Comparison of ENCODE assay signal across 22 mouse cellular contexts in the genomic region with DNA sequence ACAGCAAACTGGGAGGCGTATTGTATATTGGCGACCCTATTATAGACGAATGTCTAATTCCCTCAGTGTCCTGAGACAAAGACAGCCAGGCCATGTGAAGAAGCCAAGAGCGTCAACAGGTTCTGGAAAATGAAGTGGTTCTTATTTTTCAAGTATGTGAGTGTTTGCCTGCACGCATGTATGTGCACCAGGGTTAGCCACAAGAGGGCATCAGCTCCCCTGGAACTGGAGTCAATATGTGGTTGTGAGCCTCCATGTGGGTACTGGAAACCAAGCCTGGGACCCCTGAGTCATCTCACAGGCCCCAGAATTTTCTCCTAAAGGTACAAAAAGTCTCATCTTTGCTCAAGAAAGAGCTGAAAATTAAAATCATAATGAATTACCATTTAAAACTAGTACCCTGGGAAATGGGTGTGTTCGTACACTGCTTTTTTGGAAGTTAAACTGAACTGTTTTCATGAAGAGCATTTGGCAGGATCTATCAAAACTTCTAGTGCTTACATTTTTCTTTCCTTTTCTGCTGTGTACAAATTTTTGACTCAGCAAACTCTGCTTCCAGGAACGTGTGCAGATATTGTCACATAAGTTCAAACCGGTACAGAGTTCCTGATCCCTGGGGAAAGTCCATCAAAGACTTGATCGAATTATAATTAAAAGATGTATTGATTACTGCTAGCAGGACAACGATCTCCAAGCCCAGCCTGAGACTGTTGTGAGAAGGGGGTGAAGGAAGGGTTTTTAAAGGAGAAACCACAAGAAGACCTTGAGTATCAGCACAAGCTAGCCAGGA. TPM values are rescaled to one million over a fixed set of nuclear protein-coding genes. Genes with fewer than 3 reads are reported as not detected.
DNase-seq lines count a peak whose midpoint lies in the region; ATAC-seq and TF ChIP-seq lines count a peak whose summit lies in the region.
"Had no signal": no experiment of that assay in that cellular context is flagged by ENCODE, and none has a peak within 500 bp of the region (broad histone marks: within the 10 kb centered on the region; RNA-seq: fewer than 3 reads in every experiment).

No protein-coding gene starts in this region.

- no peak for TF ChIP-seq EP300 in lung, postnatal 0 days (IDR thresholded peaks at IDR 0.05)
- no peak for TF ChIP-seq EP300 in MEL (IDR thresholded peaks at IDR 0.05; ENCODE audit: low read depth in 1 of 2, low read length in 2 of 2)

- no peaks in the 10 kb centered on the region for H3K36me3 ChIP-seq in kidney, adult 2 months (ENCODE audit: control insufficient read depth, insufficient read depth, low read length)
- no peaks in the 10 kb centered on the region for H3K36me3 ChIP-seq in kidney, embryonic 16.5 days (ENCODE audit: insufficient read depth, low read length)
- H3K36me3 ChIP-seq in lung, postnatal 0 days (ENCODE audit: insufficient read depth, low read length) = no peaks in the 10 kb centered on the region
- peaks cover 0 to 7% of the 10 kb centered on the region in 2 experiments; a peak in 2 of 4 replicates for H3K36me3 ChIP-seq in MEL (ENCODE audit: control insufficient read depth in 1 of 2, insufficient read depth in 2 of 2, low read length in 2 of 2)
- no peaks in the 10 kb centered on the region for H3K36me3 ChIP-seq in hindbrain, embryonic 13.5 days
- H3K36me3 ChIP-seq: embryonic facial prominence, embryonic 13.5 days; heart, embryonic 12.5 days; limb, embryonic 12.5 days; midbrain, embryonic 13.5 days had no signal

- peak; percentile 45 for TF ChIP-seq RAD21 in MEL (IDR thresholded peaks at IDR 0.05; ENCODE audit: low read depth, low read length)

- H3K4me1 ChIP-seq in kidney, adult 2 months (ENCODE audit: control insufficient read depth, insufficient read depth, low read length) = peaks cover 20% of the 10 kb centered on the region
- H3K4me1 ChIP-seq in kidney, embryonic 16.5 days (ENCODE audit: insufficient read depth, low read length) = peaks cover 29% of the 10 kb centered on the region
- no peaks in the 10 kb centered on the region for H3K4me1 ChIP-seq in lung, postnatal 0 days (ENCODE audit: insufficient read depth, low read depth, low read length)
- peaks cover 0 to 12% of the 10 kb centered on the region in 2 experiments; a peak in 3 of 4 replicates for H3K4me1 ChIP-seq in MEL (ENCODE audit: control insufficient read depth in 1 of 2, insufficient read depth in 2 of 2, low read length in 2 of 2)
- peaks cover 27% of the 10 kb centered on the region for H3K4me1 ChIP-seq in hindbrain, embryonic 13.5 days (replicated peaks)

- ATAC-seq in kidney, embryonic 16.5 days (ENCODE audit: low FRiP score, low TSS enrichment) = no peak
- ATAC-seq in lung, postnatal 0 days = no peak
- no peak for ATAC-seq in hindbrain, embryonic 13.5 days (ENCODE audit: low FRiP score)
- ATAC-seq: forebrain, embryonic 14.5 days; midbrain, embryonic 13.5 days; Patski had no signal

- H3K4me2 ChIP-seq in kidney, embryonic 16.5 days (replicated peaks; ENCODE audit: low read depth, low read length) = no peak overlapping the region
- H3K4me2 ChIP-seq in lung, postnatal 0 days (replicated peaks; ENCODE audit: low read depth, low read length) = no peak overlapping the region
- no peak overlapping the region for H3K4me2 ChIP-seq in hindbrain, embryonic 13.5 days
- H3K4me2 ChIP-seq: embryonic facial prominence, embryonic 13.5 days; heart, embryonic 12.5 days; limb, embryonic 12.5 days; midbrain, embryonic 13.5 days had no signal

- peaks cover 5% of the 10 kb centered on the region; the same call in 1 of the 2 replicates for H3K79me2 ChIP-seq in MEL (ENCODE audit: control insufficient read depth, insufficient read depth, low read length, poor library complexity)

- no peaks in the 10 kb centered on the region for H3K27me3 ChIP-seq in kidney, adult 2 months (replicated peaks; ENCODE audit: control insufficient read depth, insufficient read depth, low read length)
- no peaks in the 10 kb centered on the region for H3K27me3 ChIP-seq in kidney, embryonic 16.5 days (ENCODE audit: insufficient read depth, low read length)
- no peaks in the 10 kb centered on the region for H3K27me3 ChIP-seq in lung, postnatal 0 days (replicated peaks; ENCODE audit: insufficient read depth, low read length)
- H3K27me3 ChIP-seq in MEL (ENCODE audit: control insufficient read depth in 1 of 2, insufficient read depth in 2 of 2, low read length in 2 of 2) = no peaks in the 10 kb centered on the region
- H3K27me3 ChIP-seq in hindbrain, embryonic 13.5 days = 0 out of 2 replicates have a peak, but pooled peaks cover 3% of the 10 kb centered on the region
- H3K27me3 ChIP-seq: embryonic facial prominence, embryonic 13.5 days; heart, embryonic 12.5 days; limb, embryonic 12.5 days; midbrain, embryonic 13.5 days; Patski had no signal

- peak; percentile 26; the same call in 1 of the 2 replicates for TF ChIP-seq CTCF in kidney, adult 2 months (conservative IDR thresholded peaks at IDR 0.05; ENCODE audit: insufficient read depth, insufficient read length, low read depth, low read length)
- TF ChIP-seq CTCF in lung, postnatal 0 days (IDR thresholded peaks at IDR 0.05) = peak; percentile 16
- peak; percentile 43 to 57 (median 54) for TF ChIP-seq CTCF in MEL (IDR thresholded peaks at IDR 0.05 in 2 of 3, conservative IDR thresholded peaks at IDR 0.05 in 1 of 3; ENCODE audit: control insufficient read depth in 1 of 3, insufficient read depth in 1 of 3, low read depth in 2 of 3, low read length in 3 of 3, poor library complexity in 1 of 3, severe bottlenecking in 1 of 3)

- no peak overlapping the region for H3K27ac ChIP-seq in kidney, adult 2 months (ENCODE audit: insufficient read depth, low read depth, low read length)
- no peak overlapping the region for H3K27ac ChIP-seq in kidney, embryonic 16.5 days (ENCODE audit: low read length)
- no peak overlapping the region for H3K27ac ChIP-seq in lung, postnatal 0 days (ENCODE audit: low read length)
- no peak overlapping the region for H3K27ac ChIP-seq in MEL (ENCODE audit: control insufficient read depth, low read depth, low read length)
- H3K27ac ChIP-seq in hindbrain, embryonic 13.5 days = no peak overlapping the region
- H3K27ac ChIP-seq: embryonic facial prominence, embryonic 13.5 days; limb, embryonic 12.5 days; midbrain, embryonic 13.5 days had no signal

- 82% methylated on average over 10 of the region's 10 CpGs for WGBS in kidney, adult 2 months
- WGBS in kidney, embryonic 16.5 days = 83% methylated on average over 10 of the region's 10 CpGs
- 84% methylated on average over 10 of the region's 10 CpGs for WGBS in lung, postnatal 0 days
- WGBS in hindbrain, embryonic 13.5 days = 89% methylated on average over 10 of the region's 10 CpGs

- no peak for TF ChIP-seq POLR2A in kidney, adult 2 months (IDR thresholded peaks at IDR 0.05; ENCODE audit: low read depth, low read length)
- no peak for TF ChIP-seq POLR2A in MEL (IDR thresholded peaks at IDR 0.05; ENCODE audit: control insufficient read depth in 1 of 2, insufficient read depth in 1 of 2, low read depth in 1 of 2, low read length in 2 of 2, poor library complexity in 1 of 2)

- H3K9me3 ChIP-seq in kidney, embryonic 16.5 days (ENCODE audit: low read length) = no peaks in the 10 kb centered on the region
- H3K9me3 ChIP-seq in lung, postnatal 0 days (ENCODE audit: low read length) = no peaks in the 10 kb centered on the region
- H3K9me3 ChIP-seq in MEL (replicated peaks; ENCODE audit: insufficient read depth, low read length) = no peaks in the 10 kb centered on the region
- H3K9me3 ChIP-seq in hindbrain, embryonic 13.5 days = no peaks in the 10 kb centered on the region
- H3K9me3 ChIP-seq: embryonic facial prominence, embryonic 13.5 days; heart, embryonic 12.5 days; limb, embryonic 12.5 days; midbrain, embryonic 13.5 days had no signal

- no peak overlapping the region for H3K4me3 ChIP-seq in kidney, adult 2 months (ENCODE audit: insufficient read depth, low read depth, low read length)
- no peak overlapping the region for H3K4me3 ChIP-seq in kidney, embryonic 16.5 days (ENCODE audit: low read length)
- no peak overlapping the region for H3K4me3 ChIP-seq in lung, postnatal 0 days (ENCODE audit: low read depth, low read length)
- H3K4me3 ChIP-seq in MEL (ENCODE audit: control insufficient read depth in 1 of 2, insufficient read depth in 1 of 2, low read depth in 2 of 2, low read length in 2 of 2) = no peak overlapping the region
- no peak overlapping the region for H3K4me3 ChIP-seq in hindbrain, embryonic 13.5 days
- H3K4me3 ChIP-seq: embryonic facial prominence, embryonic 13.5 days; heart, embryonic 12.5 days; limb, embryonic 12.5 days; midbrain, embryonic 13.5 days had no signal

- DNase-seq in kidney, adult 2 months = no peak
- DNase-seq in lung, postnatal 0 days (ENCODE audit: low spot score) = no peak
- DNase-seq in lung, postnatal 25 days (ENCODE audit: low spot score) = no peak
- peak; percentile 56 for DNase-seq in MEL (ENCODE audit: low read depth, low spot score)
- no peak for DNase-seq in cerebellum, postnatal 36 days
- DNase-seq: adrenal gland, adult 2 months; cerebellum, adult 18-20 months; cerebellum, postnatal 14 days; gastrocnemius, postnatal 25 days; heart, adult 18-20 months; heart, postnatal 10 days; lung, postnatal 14 days; right cerebral cortex, postnatal 14 days; spleen, adult 18-20 months had no signal

- no peak overlapping the region for H3K9ac ChIP-seq in kidney, embryonic 16.5 days (replicated peaks; ENCODE audit: low read length)
- H3K9ac ChIP-seq in lung, postnatal 0 days (replicated peaks; ENCODE audit: low read depth) = no peak overlapping the region
- H3K9ac ChIP-seq in MEL (ENCODE audit: control insufficient read depth, low read depth, low read length, poor library complexity, severe bottlenecking) = no peak overlapping the region
- H3K9ac ChIP-seq in hindbrain, embryonic 13.5 days = no peak overlapping the region
- H3K9ac ChIP-seq: embryonic facial prominence, embryonic 13.5 days; heart, embryonic 12.5 days; limb, embryonic 12.5 days; midbrain, embryonic 13.5 days had no signal

RNA-seq across cellular contexts. Expression of a gene that starts 4.1 kb away (rescaled TPM):
- 334 and 342 TPM in 2 replicates for polyA plus RNA-seq in kidney, adult 2 months (2012; rRNA removed)
- polyA plus RNA-seq in kidney, embryonic 16.5 days (2015; fragmentation: Nextera tagmentation; extraction: Ambion mirVana) = 115 and 124 TPM in 2 replicates
- polyA plus RNA-seq in lung, postnatal 0 days (2015; fragmentation: Nextera tagmentation; extraction: Ambion mirVana) = 30.9 and 33.2 TPM in 2 replicates
- 27.3 and 43.0 TPM in 2 replicates for total RNA-seq in MEL (2012; rRNA removed)
- polyA plus RNA-seq in MEL (2012; ENCODE audit: insufficient read depth in 1 of 2, insufficient read length in 2 of 2, low read depth in 1 of 2, low replicate concordance in 2 of 2, missing spikeins in 1 of 2) = 10 to 100 TPM in 1 of 2 experiments, not detected in 1; 76.4 TPM
- 26.0 and 28.2 TPM in 2 replicates for polyA plus RNA-seq in hindbrain, embryonic 13.5 days (2015; fragmentation: Nextera tagmentation; extraction: Ambion mirVana)

RNA-seq across cellular contexts. Expression of a gene that starts 35.1 kb away (rescaled TPM):
- 11.8 and 12.8 TPM in 2 replicates for polyA plus RNA-seq in kidney, adult 2 months (2012; rRNA removed)
- polyA plus RNA-seq in kidney, embryonic 16.5 days (2015; fragmentation: Nextera tagmentation; extraction: Ambion mirVana) = 25.2 and 27.9 TPM in 2 replicates
- polyA plus RNA-seq in lung, postnatal 0 days (2015; fragmentation: Nextera tagmentation; extraction: Ambion mirVana) = 10.3 and 11.7 TPM in 2 replicates
- total RNA-seq in MEL (2012; rRNA removed) = 7.8 and 9.1 TPM in 2 replicates
- 10 to 100 TPM in 1 of 2 experiments, not detected in 1; 10.2 TPM for polyA plus RNA-seq in MEL (2012; ENCODE audit: insufficient read depth in 1 of 2, insufficient read length in 2 of 2, low read depth in 1 of 2, low replicate concordance in 2 of 2, missing spikeins in 1 of 2)
- polyA plus RNA-seq in hindbrain, embryonic 13.5 days (2015; fragmentation: Nextera tagmentation; extraction: Ambion mirVana) = 45.6 and 48.4 TPM in 2 replicates

RNA-seq across cellular contexts. Expression of a gene that starts 41.3 kb away (rescaled TPM):
- 6.2 and 7.8 TPM in 2 replicates for polyA plus RNA-seq in kidney, adult 2 months (2012; rRNA removed)
- polyA plus RNA-seq in kidney, embryonic 16.5 days (2015; fragmentation: Nextera tagmentation; extraction: Ambion mirVana) = 39.9 and 43.0 TPM in 2 replicates
- polyA plus RNA-seq in lung, postnatal 0 days (2015; fragmentation: Nextera tagmentation; extraction: Ambion mirVana) = 13.1 and 15.3 TPM in 2 replicates
- 35.4 and 40.8 TPM in 2 replicates for total RNA-seq in MEL (2012; rRNA removed)
- 10 to 100 TPM in 1 of 2 experiments, not detected in 1; 51.5 TPM for polyA plus RNA-seq in MEL (2012; ENCODE audit: insufficient read depth in 1 of 2, insufficient read length in 2 of 2, low read depth in 1 of 2, low replicate concordance in 2 of 2, missing spikeins in 1 of 2)
- 37.9 and 38.5 TPM in 2 replicates for polyA plus RNA-seq in hindbrain, embryonic 13.5 days (2015; fragmentation: Nextera tagmentation; extraction: Ambion mirVana)
